Mouse (Mus musculus) kidney, postnatal 4 days (tissue): ENCODE measurements around the gene Mei1.
A peak's percentile ranks its signal among the peaks of the same experiment; 100 is the strongest.
"Not testable (repeated sequence)": the region's sequence is repeated elsewhere in the genome, so short reads cannot be mapped to it uniquely, and the experiment has no call there.

Experiments
- DNase-seq, 2 experiments: peaks; one replicate each; pipeline ENCODE4 v3.0.0; 2021; ENCODE audit warnings: mixed read lengths in 2 of 2

Mei1 gene

DNA sequence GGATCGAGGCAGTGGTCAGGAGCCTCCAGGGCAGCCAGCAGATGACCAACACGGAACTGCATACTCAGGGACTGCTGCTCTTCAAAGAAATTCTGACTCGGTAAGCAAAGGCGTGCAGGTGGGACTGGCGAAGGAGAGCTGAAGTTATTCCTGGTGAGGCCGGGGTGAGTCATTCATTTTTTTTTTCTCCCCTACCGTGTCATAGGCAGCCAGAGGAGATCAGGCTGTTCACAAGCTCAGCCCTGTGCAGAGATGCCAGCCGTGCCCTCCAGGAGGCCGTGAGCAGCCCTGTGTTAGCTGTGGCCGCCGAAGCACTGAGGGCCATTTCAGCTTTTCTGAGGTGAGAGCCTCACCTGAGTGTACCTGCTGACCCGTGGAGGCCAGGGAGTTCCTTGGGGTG, 16.3 kb downstream of the Mei1 start:
- DNase-seq = no peak

DNA sequence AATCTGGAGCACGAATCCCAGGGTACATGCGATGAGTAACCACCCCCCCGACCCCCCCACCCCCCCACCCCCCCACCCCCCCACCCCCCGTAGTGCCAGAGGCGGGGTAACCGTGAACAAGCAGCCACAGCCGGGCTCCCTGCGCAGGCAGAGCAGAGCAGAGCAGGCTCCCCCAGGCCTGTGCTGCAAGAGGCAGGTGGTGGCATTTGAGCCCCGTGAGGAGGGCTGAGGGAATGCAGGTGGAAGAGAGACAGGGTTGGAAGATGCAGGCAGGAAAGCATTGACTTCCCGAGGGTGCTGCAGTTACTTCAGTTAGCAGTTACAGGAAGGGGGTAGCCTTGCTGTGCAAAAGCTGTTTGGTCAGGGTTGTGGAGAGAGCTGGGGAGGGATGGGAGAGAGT, 17.5 kb downstream of the Mei1 start:
- peak; percentile 15 to 36 for DNase-seq

DNA sequence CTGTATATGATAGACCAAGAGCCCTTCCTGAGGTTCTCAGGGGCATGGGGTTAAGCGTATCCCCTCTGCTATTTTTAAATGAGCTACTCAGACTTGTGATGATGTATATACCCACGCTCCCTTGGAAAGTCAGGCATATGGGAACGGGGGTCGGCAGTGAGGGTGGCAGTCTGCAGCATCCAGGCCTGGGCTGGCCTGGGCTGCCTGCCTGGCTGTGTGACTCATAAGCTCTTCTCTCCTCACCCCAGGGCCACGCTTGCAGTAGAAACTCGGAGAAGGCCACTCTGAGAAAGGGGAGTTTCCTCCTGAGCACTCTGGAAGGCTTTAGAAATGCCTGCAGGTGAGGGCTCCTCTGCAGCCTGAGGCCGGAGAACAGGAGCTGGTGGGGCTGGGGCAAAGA, 21.3 kb downstream of the Mei1 start:
- DNase-seq = no peak

DNA sequence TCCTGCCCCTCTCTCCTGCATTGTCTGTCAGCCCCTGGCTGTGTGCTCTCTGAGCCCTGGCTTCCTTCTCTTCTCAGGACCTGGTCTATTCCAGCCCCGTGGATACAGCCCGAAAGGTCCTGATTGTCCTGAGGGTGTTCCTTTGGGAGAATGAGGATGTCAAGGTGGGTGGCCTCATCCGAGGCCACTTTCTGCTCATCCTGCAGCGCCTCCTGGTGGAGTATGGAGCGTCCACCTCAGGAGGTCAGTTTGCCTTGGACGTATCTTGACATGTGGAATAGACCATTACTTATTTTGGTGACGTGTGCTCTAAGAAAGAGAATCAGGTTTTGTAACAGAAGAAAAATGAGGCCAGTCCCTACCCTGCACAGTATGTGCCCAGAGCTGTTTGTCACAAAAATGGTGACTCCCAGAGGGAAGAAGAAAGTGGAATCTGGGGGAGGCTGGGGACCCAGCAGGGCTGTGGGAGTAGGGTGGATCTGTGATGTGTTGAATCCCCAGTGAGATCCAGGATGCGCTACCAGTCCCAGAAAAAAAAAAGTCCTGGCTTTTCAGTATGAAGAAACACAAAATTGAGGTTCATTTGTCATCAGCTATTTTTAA, 37.3 kb downstream of the Mei1 start:
- DNase-seq = peak; percentile 85 to 87

DNA sequence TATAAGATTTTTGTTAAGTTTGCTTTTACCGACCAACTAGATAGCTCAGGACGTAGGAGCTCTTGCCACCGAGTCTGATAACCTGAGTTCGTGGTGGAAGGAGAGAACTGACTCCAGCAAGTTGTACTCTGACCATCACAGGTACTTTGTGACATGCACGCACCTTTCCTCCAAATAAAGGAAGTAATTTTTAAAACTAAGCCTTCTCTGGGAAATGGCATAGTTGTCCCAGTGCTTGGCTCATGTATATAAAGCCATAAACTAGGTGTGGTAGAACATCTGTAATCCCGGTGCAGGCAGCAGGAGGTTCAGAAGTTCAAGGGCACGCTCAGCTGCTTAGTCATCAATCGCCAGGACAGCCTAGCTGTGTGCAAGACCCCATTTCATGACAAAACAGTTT, 50.7 kb downstream of the Mei1 start:
- no peak for DNase-seq

DNA sequence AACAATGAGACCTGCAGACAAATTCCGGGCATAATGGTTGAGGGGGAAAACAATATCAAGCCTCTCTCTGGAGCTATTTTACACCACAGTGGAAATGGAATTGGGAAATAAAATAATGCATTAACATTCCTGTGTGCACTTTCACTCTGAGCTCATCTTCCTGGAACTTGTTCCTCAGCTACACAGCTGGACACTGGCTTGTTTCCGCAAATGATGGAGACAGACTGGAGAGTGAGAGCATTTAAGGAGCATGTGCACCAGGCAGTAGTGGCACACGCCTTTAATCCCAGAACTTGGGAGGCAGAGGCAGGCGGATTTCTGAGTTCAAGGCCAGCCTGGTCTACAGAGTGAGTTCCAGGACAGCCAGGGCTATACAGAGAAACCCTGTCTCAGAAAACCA, 56.9 kb downstream of the Mei1 start:
- DNase-seq = not testable (repeated sequence)

DNA sequence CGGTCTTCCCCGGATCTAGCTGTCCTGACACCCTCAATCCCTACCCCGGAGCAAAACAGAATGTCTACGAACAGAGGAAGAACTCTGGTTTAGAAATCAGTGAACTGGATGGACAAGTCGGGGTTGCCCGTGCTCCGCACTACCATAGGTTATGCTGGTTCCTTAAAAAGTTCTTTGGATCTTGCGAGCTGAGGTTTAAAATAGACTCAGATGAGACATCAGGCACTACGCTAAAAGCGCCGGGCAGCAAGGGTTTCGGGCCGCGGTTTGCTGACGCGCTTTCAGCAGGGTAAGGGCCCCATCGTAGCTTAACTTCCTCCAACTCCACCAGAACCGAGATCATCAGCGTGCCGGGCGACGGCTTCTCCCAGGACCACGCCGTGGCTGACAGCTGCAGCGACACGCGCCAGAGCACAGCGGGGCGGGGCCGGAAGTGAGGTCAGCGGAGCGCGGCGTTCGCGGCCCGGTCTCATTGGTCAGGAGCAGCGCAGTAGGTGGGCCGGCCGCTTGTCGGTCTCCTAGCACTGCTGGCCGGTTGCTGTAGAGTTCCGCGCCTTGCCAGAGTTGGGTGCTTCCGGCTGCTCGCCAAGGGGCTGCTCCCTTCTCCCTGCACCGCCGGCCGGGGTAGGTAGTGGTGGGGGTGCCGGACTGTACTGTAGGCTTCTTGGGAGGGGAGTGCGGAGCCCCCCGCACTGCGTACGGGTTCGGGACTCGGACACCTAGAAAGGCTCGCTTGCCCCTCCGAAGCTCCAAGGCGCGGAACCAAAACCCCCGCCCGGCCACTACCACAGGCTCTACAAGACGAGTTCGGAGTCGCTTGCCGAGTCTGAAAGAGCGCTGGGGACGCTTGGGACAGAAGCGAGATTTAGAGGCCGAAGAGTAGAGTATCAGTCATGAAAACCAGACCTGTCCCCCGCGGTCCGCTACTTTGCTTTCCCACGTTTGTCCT, 57.9 kb downstream of the Mei1 start, which contains the start of gene Ccdc134:
Gene Ccdc134 (plus strand): TSS at position 497 of the 949 bp plus-strand sequence.
- DNase-seq = peak; percentile 98

DNA sequence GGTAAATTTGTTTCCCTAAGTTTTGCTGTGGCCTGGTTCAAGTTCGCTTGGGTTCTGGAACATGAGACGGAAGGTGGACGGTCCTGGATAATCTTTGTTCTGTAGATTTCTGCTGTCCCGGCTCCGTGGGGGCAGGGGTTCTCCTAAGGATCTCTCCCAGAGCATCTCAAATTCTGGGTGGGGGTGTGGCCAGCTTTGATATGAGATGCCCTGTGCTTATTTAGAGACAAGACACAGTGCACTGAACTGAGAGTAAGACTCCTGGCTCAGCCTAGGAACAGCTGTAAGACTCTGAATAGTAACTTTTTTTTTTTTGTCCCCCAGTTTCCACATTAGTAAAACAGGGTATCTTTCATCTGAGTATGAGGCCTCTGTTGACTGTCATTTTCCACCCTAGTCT, 58.6 kb downstream of the Mei1 start:
- no peak for DNase-seq

DNA sequence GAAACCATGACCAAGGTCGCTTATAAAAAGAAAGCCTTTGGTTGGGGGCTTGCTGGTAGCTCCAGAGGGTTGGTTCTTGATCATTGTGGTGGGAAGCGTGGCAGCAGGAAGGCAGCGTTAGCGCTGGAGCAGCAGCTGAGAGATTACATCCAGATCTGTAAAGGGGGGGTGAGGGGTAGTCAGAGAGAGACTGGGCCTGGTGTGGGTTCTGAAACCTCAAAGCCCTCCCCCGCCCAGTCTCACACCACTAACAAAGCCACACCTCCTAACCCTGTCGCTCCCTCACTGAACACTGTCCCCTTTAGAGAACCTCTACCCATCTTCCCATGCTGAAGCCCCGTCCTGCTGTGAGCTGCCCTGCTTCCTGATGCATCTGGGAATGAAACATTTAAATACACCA, 60.8 kb downstream of the Mei1 start:
- no peak for DNase-seq

DNA sequence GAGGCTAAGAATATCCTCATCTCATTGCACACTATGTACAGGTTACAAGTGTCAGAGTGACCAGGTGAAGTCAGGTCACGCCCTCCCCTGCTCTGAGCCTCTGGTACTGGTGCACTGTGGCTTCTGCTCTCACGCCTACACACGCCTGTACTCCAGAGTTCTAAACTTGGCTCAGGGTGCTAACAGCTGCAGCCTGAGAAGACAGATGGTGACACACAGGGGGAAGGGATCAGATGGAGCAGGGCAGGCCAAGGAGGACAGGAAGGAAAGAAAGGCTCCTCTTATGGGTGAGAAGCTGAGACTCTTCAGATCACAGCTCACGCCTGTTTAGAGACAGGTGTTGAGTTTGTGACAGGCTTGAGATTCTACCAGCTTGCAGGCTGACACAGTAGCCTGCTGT, 65.6 kb downstream of the Mei1 start:
- no peak for DNase-seq

DNA sequence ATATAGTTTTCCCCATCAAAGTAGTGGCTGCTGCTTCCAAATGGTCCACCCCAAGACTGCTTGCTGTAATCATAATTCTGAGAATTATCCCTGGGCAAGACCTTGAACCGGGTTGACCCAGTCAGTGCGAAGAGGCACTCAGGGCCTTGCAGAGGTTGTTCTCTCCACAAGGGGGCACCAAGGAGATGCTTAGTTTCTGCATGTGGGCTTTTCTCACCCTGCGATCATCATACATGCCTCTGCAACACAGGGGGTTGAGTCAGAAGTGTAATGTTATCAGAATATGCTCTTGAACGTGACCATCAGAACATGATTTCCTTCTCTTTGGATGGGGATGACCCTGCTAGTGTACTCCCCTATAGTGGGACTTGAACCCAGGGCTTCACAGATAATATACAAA, 68.8 kb downstream of the Mei1 start:
- DNase-seq = peak; percentile 70 to 80

DNA sequence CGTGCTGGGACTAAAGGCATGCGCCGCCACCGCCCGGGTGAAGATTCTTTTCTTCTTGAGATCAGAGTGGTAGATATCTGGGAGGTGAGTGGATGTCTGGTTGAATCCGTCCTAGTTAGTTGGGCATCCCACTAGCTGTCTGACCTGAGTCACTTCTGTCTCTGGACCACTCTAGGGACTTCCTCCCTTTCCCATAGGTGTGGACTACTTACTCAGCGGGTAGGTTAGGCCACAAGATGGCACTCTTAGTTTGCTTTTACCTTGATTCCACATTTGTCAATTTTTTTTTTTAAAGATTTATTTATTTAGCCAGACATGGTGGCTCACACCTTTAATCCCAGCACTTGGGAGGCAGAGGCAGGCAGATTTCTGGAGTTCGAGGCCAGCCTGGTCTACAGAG, 69.4 kb downstream of the Mei1 start:
- DNase-seq = peak in 1 of 2 experiments; percentile 40

DNA sequence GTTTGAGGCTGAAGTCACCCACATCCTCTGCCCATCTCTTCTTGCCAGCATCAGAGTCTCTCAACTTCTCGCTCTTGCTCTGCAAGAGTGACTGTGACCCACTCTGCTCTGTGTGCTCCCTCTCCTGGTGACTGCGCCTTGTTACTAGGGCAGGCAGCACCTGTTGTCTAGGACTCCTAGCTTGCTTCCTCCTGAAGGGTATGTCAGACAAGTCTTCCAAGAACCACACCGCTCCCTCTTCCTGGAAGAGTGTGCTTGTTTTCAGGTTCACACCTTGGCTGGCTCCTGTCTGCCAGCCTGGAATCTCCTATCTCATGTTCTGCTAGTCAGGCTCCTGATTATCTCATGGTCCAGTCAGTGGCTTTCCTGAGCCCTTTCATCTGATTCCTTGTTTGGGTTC, 70.6 kb downstream of the Mei1 start:
- no peak for DNase-seq

DNA sequence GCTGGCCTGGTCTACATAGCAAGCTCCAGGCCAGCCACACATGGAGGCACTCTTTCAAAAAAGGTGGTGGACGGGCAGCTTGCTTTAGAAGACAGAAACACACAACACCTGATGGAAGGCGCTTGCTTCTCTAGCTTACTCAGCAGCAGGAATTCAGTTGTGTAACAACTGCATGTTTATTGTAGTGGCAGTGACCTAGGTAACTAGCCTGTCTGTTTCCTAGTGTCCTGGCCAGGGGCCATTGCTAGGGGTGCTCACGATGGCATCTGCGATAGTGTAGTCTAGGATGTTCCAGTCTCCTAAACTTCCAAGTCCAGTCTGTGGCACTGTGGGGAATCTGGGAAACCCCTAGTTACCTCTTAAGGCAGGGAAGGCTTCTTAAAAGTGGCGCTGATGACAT, 74.4 kb downstream of the Mei1 start:
- no peak for DNase-seq

DNA sequence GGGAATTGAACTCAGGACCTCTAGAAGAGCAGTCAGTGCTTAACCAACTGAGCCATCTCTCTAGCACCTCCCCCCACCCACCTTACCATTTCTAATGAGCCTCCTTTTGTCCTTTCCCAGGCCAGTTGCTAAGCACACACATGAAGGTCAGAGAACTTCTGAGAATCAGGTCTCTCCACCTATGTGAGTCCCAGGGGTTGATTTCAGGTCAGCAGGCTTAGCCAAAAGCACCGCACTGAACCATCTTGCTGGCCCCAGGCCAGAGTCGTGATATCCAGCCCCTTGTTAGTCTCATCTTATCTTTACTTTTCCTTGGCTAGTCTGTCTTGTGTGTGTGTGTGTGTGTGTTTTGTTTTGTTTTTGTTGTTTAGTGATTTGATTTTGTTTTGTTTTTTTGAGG, 75.6 kb downstream of the Mei1 start:
- no peak for DNase-seq

DNA sequence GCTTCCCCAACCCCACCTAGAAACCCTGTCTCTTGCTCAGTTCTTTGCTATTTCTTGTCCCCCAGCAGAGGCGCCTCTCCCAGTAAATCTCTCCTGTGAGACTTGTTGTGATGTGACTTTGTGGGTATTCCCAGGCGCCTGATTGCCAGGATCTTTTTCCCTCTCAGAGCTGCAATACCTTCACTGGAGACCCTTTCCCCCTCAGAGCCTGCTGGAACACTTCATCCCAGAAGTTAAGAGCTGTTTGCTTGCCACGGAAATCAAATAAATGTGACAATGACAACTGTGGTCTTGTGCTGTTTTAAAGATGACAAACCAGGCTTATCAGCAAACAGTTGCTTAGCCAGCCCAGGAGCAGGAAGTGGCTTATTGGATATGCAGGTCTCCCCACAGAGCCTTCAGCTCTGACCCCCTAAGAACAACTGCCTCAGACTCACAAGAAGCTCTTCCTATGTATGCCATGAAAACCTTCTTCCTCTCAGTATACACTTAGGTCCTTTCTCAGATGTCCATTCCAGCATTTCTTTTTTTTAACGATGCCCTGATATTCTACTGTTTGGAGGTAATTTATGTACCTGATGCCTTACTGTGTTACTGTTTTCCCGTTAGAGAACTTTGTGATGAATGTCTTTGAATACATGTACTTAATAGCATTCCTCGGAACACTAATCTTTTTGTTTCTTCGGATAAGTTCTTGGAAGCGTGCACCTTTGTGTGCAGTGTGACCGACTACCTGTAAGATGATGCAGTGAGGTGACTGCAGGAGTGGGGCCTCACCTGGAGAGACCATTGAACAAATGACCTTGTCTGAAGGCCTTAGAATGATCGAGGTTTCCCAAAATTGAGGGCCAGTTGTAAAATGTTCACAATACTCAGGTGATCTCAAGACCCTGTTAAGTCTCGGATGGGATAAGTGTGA, 76.3 kb downstream of the Mei1 start:
- DNase-seq = no peak

DNA sequence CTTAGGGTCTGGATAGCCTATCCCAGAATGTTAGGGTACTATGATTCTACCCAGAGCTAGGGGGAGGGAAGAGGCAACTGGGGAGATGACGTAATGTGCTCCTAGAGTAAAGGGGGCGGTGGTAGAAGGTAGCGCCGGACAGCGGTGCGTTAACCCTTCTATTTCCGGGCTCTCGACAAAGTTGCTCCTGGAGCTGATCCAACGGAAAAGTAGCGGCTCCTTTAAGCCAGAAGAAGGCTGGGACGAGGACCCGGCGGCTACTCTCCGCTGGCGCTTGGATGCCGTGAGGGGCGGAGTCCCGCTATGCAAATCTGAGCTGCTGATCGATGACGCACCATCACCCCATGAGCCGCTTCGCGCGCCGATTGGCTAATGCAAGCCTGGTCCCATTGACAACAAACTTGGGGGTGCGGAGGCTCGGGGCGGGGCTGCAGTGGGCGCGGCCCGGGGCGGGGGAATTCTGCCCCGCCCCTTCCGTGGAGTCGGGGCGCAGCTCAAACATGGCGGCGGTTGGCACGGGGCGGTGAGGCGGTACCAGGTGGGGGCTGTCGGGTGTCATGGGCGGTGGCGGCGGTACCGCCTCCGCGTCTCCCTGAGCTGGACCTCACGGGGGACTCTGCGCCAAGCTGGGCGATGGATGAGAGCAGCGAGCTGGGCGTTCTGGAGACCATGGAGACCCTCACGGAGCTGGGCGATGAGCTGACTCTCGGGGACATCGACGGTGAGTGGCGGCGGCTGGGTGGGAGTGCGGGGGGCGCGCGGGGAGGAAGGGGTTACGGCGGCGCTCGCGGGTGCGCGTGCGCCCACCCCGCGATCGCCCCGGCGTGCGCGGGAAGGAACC, 77.2 kb downstream of the Mei1 start, which contains the start of gene Srebf2:
Gene Srebf2 (plus strand): TSS at position 412 of the 841 bp plus-strand sequence.
- DNase-seq = peak; percentile 99

DNA sequence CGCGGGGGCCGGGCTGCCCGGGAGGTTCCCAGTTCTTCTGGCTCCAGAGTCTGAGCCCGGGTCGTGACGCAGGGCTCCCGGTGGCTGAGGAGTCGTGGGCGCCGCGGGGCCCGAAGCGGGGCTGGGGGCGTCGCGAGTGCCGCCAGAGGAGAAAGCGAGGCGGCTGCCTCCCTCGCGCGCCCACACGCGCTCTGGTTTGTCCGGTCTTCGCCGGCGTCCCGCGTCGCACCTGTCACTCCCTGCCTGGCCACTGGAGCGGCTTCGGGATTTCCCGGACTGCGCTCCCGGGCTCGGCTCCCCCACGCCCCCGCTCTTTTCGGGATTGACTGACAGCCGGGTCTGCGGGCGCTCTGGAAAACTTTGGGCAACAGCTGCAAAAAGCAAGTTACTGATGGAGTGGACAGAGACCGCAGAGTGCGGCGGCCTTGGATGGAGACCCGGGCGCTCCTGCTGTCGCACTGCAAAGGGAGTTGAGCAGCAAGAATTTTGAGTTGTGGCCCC, 77.9 kb downstream of the Mei1 start:
- peak; percentile 74 to 86 for DNase-seq

DNA sequence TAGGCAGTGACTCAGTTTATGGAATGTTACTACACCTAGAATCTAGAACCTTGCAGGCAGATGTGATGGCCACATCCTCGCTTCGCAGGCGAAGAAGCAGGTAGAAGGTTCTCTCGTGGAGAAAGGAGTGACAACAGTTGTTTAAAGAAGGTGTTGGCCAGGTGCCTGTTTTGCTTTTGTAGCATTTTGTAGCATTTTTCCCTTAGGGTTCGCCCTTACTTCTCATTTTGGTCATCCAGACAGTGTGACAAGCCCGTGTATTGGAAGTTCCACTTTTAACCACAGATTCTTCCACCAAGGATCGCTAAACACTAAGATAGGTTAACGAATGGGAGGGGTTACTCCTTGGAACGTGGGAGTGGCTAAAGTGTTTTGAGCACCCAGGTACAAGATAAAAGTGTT, 78.7 kb downstream of the Mei1 start:
- DNase-seq = no peak

DNA sequence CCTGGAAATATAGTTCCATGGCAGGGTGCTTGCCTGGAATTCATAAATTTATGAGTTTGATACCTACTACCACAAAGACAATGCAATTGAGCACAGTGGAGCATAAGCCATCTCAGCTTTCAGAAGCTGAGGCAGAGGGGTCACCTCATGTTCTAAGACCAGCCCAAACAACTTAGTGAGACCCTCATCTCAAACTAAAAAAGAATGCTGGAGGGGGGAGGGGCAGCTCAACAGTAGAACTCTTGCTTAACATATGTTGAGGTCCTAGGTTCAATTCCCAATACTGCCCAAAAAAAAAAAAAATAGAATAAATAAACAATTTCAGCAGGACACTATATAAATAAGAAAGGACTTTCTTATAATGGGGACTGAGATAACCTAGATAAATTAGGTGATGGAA, 80.2 kb downstream of the Mei1 start:
- DNase-seq = no peak

DNA sequence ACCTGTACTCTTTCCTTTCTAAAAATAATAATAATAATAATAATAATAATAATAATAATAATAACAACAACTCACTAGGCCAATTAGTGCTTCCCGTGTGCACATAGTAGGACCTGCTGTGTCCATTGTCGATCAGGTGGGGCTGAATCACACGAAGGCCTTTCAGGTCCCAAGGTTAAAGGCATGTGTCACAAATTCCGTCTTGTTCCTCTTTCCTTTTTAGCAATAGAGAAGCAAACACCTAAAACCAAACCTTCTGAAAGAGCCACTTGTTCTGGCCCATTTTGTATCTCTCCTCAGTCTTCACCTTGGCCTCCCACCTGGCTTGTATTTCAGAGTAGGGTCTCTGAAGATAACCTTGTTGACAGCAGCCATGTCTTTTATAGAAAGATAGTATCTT, 81.4 kb downstream of the Mei1 start:
- no peak for DNase-seq

DNA sequence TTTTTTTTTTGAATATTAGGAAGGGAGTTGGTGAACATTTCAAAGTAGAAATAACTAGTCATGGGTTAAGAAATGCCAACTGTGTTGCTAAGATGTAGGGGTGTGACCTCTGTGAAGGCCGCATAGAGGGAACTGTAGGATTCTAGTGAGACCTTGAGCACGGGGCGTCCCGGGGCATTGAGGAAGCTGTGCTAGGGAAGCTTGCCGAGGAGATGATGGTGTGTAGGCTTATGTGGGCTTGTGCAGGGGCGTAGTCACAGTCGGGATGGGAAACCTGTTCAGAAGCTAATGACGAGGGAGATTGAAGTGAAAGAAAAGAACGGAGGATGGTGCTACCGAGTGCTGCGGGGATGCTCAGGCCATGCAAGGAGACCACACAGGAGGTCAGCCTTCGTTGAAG, 82.2 kb downstream of the Mei1 start:
- DNase-seq = no peak
